Mouse (Mus musculus): ENCODE measurements around the gene Mindy4. TPM values are rescaled to one million over a fixed set of nuclear protein-coding genes. Genes with fewer than 3 reads are reported as not detected.

Mindy4 gene
- polyA plus RNA-seq, 1 experiment from 2014 or later: 2.1 TPM

DNA sequence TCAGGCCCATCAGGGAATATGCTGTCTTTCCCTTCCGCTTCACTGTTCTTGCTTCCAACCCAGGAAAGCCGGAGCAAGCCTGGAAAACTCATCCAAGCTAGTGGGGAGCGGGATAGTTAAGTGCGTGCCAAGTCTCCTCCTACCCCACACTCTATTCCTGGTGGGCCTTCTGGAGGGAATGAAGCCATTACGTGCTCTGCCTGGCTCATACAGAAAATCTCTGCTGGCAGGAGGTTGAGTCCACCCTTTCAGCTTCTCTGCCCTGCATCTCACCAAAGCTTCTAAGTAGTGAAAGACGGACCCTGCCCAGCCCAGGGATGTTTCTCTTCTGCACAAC, 129.6 kb downstream of the Mindy4 start:
- no peak overlapping the region for H3K9ac ChIP-seq
- peaks cover 14% of the 10 kb centered on the region for H3K27me3 ChIP-seq (replicated peaks)
- H3K4me3 ChIP-seq: no peak overlapping the region
- H3K27ac ChIP-seq: no peak overlapping the region
- WGBS (ENCODE audit: insufficient replicate concordance): 86% methylated on average over 6 of the region's 6 CpGs
- H3K36me3 ChIP-seq: no peaks in the 10 kb centered on the region
- H3K9me3 ChIP-seq (replicated peaks): no peaks in the 10 kb centered on the region
- H3K4me2 ChIP-seq: no peak overlapping the region
- peaks cover 63% of the 10 kb centered on the region for H3K4me1 ChIP-seq
- ATAC-seq: no peak

- Histone ChIP-seq H3K4me2 (peak within 1 kb of the TSS; percentile 62), H3K27me3 (replicated peaks) (peaks cover 9% of the 10 kb centered on the region), H3K4me3 (peak within 1 kb of the TSS; percentile 48), H3K9me3 (replicated peaks) (no peaks in the 10 kb centered on the region), H3K4me1 (peaks cover 81% of the 10 kb centered on the region), H3K9ac (peak within 1 kb of the TSS; percentile 66), H3K27ac (peak within 1 kb of the TSS; percentile 81), H3K36me3 (no peaks in the 10 kb centered on the region)
- peak; percentile 35; the same call in 1 of the 2 replicates for ATAC-seq
- WGBS (ENCODE audit: insufficient replicate concordance): 25% methylated on average over 12 of the region's 12 CpGs
Measured at GRCm38 (mm10) chr6:55335989-55336514, 132.9 kb downstream of the Mindy4 start, which contains the start of gene Aqp1. TSS of gene Aqp1 (plus strand) at chr6:55336432.

DNA sequence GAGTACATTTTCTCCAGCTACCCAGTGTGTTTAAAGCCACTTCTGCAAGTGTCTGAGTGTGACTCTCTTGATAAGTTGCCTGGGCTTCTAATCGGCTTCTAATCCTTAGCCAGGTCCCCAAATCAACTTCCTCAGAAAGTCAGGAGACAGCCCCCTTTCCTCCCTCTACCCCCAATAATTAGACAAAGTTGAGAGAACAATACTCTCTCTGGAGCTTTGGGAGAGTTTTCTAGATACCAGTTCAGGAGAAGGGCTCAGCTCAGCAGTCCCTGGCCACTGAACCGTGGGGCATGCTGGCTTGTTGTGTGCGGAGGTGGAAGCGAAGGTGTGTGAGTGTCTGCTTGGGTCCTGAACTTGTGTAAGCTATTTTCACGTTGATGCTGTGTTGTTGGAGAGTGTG, 134.1 kb downstream of the Mindy4 start:
- Histone ChIP-seq H3K27ac (peak overlapping the region; percentile 81), H3K4me1 (peaks cover 81% of the 10 kb centered on the region), H3K4me3 (peak overlapping the region; percentile 48), H3K9ac (peak overlapping the region; percentile 66), H3K36me3 (no peaks in the 10 kb centered on the region), H3K4me2 (peak overlapping the region; percentile 62), H3K9me3 (replicated peaks) (no peaks in the 10 kb centered on the region), H3K27me3 (replicated peaks) (peaks cover 9% of the 10 kb centered on the region)
- WGBS (ENCODE audit: insufficient replicate concordance): 50% methylated on average over 5 of the region's 5 CpGs
- ATAC-seq: no peak

DNA sequence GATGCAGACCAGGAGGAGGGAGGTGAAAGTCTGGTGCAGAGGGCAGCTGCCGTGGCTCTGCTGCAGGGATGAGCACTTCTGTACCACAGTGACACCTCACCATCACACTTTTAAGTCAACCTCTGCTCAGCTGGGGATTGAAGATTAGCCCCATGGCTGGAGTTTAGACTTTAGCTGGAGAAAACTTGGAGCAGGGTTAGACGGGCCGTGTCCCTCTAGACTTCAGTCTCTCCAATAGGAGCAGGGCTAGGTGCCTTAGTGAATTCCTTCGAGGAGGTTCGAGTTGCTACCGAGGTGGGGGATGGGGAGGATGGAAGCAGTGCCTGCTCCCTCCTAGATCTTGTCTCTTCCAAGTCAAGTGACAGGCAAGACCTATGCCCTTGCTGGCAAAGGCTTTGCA, 134.9 kb downstream of the Mindy4 start:
- H3K36me3 ChIP-seq: no peaks in the 10 kb centered on the region
- ATAC-seq: no peak
- H3K9me3 ChIP-seq (replicated peaks): no peaks in the 10 kb centered on the region
- peak overlapping the region; percentile 81 for H3K27ac ChIP-seq
- H3K27me3 ChIP-seq (replicated peaks): 0 out of 2 replicates have a peak, but pooled peaks cover 2% of the 10 kb centered on the region
- H3K4me3 ChIP-seq: peak overlapping the region; percentile 48
- peaks cover 90% of the 10 kb centered on the region for H3K4me1 ChIP-seq
- 47% methylated on average over 6 of the region's 6 CpGs for WGBS (ENCODE audit: insufficient replicate concordance)
- H3K9ac ChIP-seq: peak overlapping the region; percentile 66
- peak overlapping the region; percentile 62 for H3K4me2 ChIP-seq

- no peaks in the 10 kb centered on the region for H3K9me3 ChIP-seq (replicated peaks)
- no peaks in the 10 kb centered on the region for H3K36me3 ChIP-seq
- peak; percentile 88 for ATAC-seq
- peak overlapping the region; percentile 66 for H3K9ac ChIP-seq
- peak overlapping the region; percentile 81 for H3K27ac ChIP-seq
- H3K27me3 ChIP-seq (replicated peaks): no peaks in the 10 kb centered on the region
- WGBS (ENCODE audit: insufficient replicate concordance): 35% methylated on average over 9 of the region's 9 CpGs
- H3K4me3 ChIP-seq: peak overlapping the region; percentile 48
- H3K4me1 ChIP-seq: peaks cover 99% of the 10 kb centered on the region
- peak overlapping the region; percentile 62 for H3K4me2 ChIP-seq
Measured at GRCm38 (mm10) chr6:55338934-55339825, 136.0 kb downstream of the Mindy4 start.

DNA sequence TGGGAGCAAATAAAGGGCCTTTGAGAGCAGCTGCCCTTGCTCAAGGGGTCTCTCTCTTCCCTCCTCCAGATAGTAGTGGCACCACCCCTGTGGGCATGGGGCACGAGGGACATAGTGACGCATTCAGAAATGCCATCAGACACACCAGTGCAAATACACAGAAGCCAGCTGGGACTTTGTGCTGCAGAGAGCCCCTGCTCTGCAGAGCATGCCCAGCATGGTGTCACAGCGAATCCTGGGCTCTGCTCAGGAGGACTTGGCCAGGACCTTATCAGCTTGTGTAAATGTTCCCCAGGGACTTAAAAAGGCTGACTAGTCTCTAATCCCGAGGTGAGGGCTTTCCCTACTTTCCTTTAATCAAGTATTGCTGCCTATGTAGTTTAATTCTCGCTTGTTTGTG, 138.5 kb downstream of the Mindy4 start:
- WGBS (ENCODE audit: insufficient replicate concordance): 35% methylated on average over 5 of the region's 5 CpGs
- peaks cover 8% of the 10 kb centered on the region; the same call in 1 of the 2 replicates for H3K36me3 ChIP-seq
- no peaks in the 10 kb centered on the region for H3K27me3 ChIP-seq (replicated peaks)
- peak overlapping the region; percentile 37; the same call in 1 of the 2 replicates for H3K9ac ChIP-seq
- H3K4me1 ChIP-seq: peaks cover 88% of the 10 kb centered on the region
- no peak overlapping the region for H3K4me3 ChIP-seq
- ATAC-seq: no peak
- H3K4me2 ChIP-seq: peak overlapping the region; percentile 33
- no peaks in the 10 kb centered on the region for H3K9me3 ChIP-seq (replicated peaks)
- peak overlapping the region; percentile 81 for H3K27ac ChIP-seq

DNA sequence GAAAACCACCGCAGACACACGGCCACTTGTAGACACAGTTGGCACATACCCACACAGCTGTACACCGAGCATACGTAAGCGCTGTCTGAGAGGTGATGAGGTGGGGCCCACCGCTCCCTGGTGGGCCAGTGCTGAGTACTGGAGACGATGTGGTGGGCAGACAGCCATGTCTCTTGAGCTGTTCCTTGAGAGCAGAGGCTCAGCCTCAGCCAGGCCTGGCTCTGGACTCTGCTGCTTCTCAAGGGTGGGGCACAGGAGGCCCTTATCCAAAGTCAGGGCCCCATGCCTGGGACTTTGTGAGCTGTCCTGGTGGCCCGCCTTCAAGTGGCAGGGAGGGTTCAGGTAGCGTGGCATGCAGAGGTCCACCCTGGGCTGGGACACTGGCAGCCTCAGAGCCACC, 139.1 kb downstream of the Mindy4 start:
- Histone ChIP-seq H3K9me3 (replicated peaks) (no peaks in the 10 kb centered on the region), H3K36me3 (peaks cover 14% of the 10 kb centered on the region; the same call in 1 of the 2 replicates), H3K9ac (peak overlapping the region; percentile 64), H3K27me3 (replicated peaks) (no peaks in the 10 kb centered on the region), H3K4me3 (0 out of 2 replicates have a peak overlapping the region, but pooled peaks have one; percentile 9), H3K4me2 (peak overlapping the region; percentile 51), H3K4me1 (peaks cover 88% of the 10 kb centered on the region), H3K27ac (peak overlapping the region; percentile 70)
- ATAC-seq: peak; percentile 72
- WGBS (ENCODE audit: insufficient replicate concordance): 69% methylated on average over 9 of the region's 9 CpGs

GRCm38 (mm10) chr6:55343446-55343845, 140.3 kb downstream of the Mindy4 start:
- H3K27ac ChIP-seq: peak overlapping the region; percentile 70
- no peaks in the 10 kb centered on the region for H3K27me3 ChIP-seq (replicated peaks)
- no peak for ATAC-seq
- WGBS (ENCODE audit: insufficient replicate concordance): 84% methylated on average over 10 of the region's 10 CpGs
- peaks cover 88% of the 10 kb centered on the region for H3K4me1 ChIP-seq
- H3K9me3 ChIP-seq (replicated peaks): no peaks in the 10 kb centered on the region
- H3K36me3 ChIP-seq: peaks cover 17% of the 10 kb centered on the region; the same call in 1 of the 2 replicates
- no peak overlapping the region for H3K4me2 ChIP-seq
- no peak overlapping the region for H3K4me3 ChIP-seq
- H3K9ac ChIP-seq: no peak overlapping the region

DNA sequence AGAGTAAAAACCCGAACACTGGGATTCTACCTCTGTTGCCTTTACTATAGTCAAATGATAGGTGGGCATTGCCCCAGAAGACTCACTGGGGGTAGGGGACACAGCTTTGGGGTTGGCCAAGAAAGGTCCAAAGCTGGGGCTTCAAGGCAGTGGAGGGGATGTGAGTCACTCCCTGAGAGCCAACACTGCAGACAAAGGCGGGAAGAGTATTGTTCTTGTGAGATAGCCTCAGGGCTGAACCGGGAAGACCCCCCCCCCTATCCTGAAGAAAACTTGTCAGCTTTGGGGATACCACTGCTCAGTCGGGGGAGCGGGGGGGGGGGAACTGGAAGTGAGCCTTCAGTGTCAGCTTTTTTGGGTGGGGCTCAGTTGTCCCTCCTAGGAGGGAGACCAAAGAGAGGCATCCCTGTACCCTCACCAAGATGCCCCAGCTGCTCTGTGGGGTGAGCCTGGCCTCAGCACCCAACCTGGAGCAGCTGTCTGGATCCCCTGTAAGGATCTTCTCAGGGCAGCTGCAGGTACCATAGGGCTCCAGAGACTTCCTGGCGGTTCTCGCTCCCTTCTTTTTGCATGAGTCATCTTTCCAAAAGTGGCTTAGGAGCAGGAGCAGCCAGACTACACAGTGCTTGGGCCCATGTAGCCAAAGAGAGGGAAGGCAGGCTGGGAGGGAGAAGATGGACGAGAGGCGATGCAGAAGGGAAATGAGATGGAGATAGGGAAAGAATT, 141.3 kb downstream of the Mindy4 start:
- ATAC-seq: no peak
- H3K9me3 ChIP-seq (replicated peaks): no peaks in the 10 kb centered on the region
- H3K27ac ChIP-seq: no peak overlapping the region

GRCm38 (mm10) chr6:55345264-55345663, 142.1 kb downstream of the Mindy4 start:
- Histone ChIP-seq H3K4me3 (no peak overlapping the region), H3K27me3 (replicated peaks) (no peaks in the 10 kb centered on the region), H3K9me3 (replicated peaks) (no peaks in the 10 kb centered on the region), H3K36me3 (peaks cover 17% of the 10 kb centered on the region; the same call in 1 of the 2 replicates), H3K9ac (no peak overlapping the region), H3K4me1 (peaks cover 77% of the 10 kb centered on the region), H3K4me2 (no peak overlapping the region), H3K27ac (no peak overlapping the region)
- no peak for ATAC-seq
- whole genome bisulfite sequencing (ENCODE audit: insufficient replicate concordance): 90% methylated on average over 10 of the region's 10 CpGs

More for the DNA sequence above, 141.3 kb downstream of the Mindy4 start:
- Histone ChIP-seq H3K4me2 (no peak overlapping the region), H3K36me3 (peaks cover 17% of the 10 kb centered on the region; the same call in 1 of the 2 replicates), H3K4me3 (no peak overlapping the region), H3K9ac (no peak overlapping the region), H3K4me1 (peaks cover 86% of the 10 kb centered on the region), H3K27me3 (replicated peaks) (no peaks in the 10 kb centered on the region)
- WGBS (ENCODE audit: insufficient replicate concordance): 72% methylated on average over 9 of the region's 9 CpGs

- no peak overlapping the region for H3K27ac ChIP-seq
- no peak for ATAC-seq
- 75% methylated on average over 7 of the region's 7 CpGs for WGBS (ENCODE audit: insufficient replicate concordance)
Measured at GRCm38 (mm10) chr6:55346491-55346890, 143.3 kb downstream of the Mindy4 start.

More at GRCm38 (mm10) chr6:55346491-55346890, 143.3 kb downstream of the Mindy4 start:
- Histone ChIP-seq H3K27me3 (replicated peaks) (no peaks in the 10 kb centered on the region), H3K9ac (no peak overlapping the region), H3K4me3 (no peak overlapping the region), H3K9me3 (replicated peaks) (no peaks in the 10 kb centered on the region), H3K36me3 (peaks cover 17% of the 10 kb centered on the region; the same call in 1 of the 2 replicates), H3K4me2 (no peak overlapping the region), H3K4me1 (peaks cover 65% of the 10 kb centered on the region)
